Mouse (Mus musculus) cerebellum, postnatal 4 days (tissue): ENCODE measurements around the gene Olfr147.
"Not testable (repeated sequence)": the region's sequence is repeated elsewhere in the genome, so short reads cannot be mapped to it uniquely, and the experiment has no call there.

Source experiments
- DNase-seq, 2 experiments: peaks; one replicate each; pipeline ENCODE4 v3.0.0; 2022; ENCODE audit warnings: low spot score in 2 of 2, mixed read lengths in 1 of 2

Olfr147 gene

DNA sequence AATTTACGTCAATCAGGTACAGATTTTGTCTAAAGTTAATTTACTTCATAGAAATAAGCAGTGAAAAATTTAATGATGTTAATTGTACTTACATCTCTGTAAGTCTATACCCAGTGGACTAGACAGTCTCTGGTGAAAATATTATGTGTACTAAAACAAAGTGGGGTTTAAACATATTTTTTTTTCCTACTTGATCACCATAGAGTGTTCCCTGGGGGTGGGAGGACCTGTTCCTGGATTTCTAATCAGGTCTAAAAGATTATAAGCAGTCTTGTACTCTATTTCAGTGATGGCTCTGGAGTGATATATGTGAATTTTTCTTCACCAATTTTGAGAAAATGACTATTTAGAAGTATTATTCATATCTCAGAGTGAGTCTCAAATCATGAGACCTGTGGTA is at the start of gene Olfr147:
Gene Olfr147, plus strand, starts transcription at position 301 of the 400 bp plus-strand sequence.
- DNase-seq: no peak

DNA sequence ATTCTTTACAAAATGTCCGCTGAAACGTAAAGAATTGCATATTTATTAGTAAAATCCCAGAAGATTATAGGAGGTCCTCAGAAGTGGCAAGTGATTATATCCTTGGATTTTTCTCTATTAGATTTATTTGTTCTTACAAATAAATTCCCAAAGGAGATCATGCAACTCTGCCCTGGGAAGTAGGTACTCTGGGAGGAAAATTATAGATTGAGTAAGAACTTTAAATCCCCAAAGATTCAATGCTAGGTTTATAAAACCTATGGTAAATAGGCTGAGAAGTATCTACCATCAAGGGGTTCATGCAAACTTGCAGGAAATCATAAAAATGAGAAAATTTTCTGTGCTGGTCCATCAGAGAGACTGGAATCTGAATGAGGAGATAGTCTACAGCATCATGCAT is 34.9 kb upstream of the Olfr147 start, which contains the start of gene Olfr250:
Gene Olfr250, plus strand, starts transcription at position 301 of the 400 bp plus-strand sequence.
- no peak for DNase-seq

DNA sequence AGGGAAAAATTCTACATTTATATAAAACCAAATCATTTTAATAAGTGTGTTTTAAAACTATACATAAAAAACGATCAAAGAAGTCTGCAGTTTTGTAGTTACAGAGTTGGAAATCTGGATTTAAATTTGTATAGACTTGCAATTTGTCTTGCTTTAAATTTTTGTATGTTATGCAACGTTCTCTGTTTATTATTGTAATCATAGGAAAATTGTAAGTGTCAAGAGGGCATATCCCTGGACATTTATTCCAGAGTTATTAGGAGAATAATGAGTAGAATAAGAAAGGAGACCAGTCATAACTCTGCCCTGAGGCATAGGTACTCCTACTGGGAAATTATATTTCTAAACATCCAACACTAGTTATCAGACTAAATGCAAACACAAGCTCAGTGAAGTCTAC is 24.7 kb upstream of the Olfr147 start, which contains the start of gene Olfr251:
Gene Olfr251, plus strand, starts transcription at position 301 of the 400 bp plus-strand sequence.
- DNase-seq: no peak

DNA sequence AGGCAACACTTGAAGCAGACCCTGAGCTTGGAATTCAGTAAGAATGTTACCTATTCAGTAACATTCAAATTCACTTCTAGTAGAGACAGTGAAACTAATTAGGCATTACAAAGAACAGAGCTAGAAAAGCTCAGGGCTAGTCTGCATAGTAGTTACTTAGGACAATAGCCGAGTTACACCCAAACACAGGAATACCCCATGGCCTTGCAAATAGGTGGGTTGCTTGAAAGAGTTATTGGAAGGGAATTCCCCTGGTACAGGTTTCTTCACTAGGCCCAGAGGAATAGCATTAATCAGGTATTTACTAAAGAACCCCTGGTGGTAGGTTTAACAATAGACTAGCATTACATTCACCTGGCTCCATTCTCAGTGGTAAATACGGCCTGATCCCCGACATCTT is 6.0 kb downstream of the Olfr147 start:
- not testable (repeated sequence) for DNase-seq

DNA sequence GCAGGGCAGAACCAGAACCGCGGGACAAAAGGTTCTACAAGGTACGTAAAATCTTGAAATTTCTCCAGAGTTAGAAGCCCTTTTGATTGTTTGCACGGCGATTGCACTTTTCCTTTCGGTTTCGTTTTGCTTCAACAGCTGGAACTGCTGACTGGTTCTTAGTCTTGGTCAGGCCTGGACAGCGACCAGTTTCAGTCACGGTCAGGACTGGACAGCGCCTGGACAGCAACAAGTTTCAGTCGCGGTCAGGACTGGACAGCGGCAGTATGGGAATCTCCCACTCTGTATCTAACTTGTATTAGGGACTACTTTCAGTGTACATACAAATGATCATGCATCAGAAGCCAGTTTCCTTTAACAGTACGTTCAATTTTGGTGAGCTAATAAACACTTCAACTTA is 12.0 kb downstream of the Olfr147 start:
- not testable (repeated sequence) for DNase-seq

DNA sequence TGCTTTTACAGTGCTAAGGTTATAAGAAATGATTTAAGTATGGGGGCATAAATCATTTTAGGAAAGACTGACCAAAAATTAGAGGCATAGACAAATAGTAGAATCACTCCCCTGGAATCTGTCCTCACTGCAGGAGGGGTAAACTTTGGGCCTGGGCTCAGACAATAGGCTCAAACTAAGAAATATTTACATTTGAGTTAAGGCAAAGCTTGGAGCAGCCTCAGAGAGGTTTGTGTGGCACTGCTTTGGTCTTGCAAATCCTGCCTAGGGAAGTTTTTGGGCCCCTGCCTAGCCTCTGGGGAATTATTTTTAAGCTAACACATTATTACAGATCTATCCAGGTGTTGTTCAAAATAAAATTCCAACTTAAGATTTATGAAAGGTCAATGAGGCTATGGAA is 22.3 kb downstream of the Olfr147 start:
- no peak for DNase-seq

DNA sequence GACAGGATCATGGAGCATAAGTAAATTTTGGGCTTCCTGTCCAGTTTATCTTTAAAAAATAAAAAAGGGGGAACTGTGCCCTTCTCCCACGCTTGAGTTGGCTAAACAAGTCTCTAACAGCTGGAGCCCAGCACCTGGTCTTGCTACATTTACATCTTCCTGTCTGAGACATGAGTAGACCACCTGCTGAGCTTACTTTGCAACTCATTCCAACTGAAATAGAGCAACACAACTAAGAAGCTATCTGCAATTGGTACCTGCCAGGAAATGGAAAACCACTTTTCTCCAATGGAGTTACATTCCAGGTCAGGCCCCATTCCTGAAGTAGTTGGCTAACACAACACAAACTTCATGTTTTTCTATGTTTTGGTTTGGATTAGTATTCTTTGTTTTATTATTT is 25.5 kb downstream of the Olfr147 start:
- DNase-seq: no peak

DNA sequence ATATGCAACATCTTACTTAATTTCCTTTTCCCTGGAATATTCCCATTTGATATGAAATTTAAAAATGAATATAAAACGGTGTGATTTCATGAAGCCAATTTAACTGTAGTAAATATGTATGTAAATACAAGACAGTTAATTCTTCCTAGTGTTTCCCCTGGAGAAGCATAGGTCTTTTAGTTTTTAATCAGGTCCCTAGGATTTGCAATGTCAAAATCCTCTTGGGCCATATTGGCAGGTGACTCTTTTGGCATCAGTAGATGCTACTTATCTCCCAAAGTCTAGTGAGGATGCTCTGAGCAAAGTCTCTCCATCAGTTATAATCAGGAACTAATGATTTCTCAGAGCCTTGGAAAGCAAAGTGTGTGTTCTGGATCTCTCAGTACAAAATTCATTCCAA is 27.7 kb downstream of the Olfr147 start, which contains the start of gene Olfr901:
Gene Olfr901, plus strand, starts transcription at position 301 of the 400 bp plus-strand sequence.
- no peak for DNase-seq

DNA sequence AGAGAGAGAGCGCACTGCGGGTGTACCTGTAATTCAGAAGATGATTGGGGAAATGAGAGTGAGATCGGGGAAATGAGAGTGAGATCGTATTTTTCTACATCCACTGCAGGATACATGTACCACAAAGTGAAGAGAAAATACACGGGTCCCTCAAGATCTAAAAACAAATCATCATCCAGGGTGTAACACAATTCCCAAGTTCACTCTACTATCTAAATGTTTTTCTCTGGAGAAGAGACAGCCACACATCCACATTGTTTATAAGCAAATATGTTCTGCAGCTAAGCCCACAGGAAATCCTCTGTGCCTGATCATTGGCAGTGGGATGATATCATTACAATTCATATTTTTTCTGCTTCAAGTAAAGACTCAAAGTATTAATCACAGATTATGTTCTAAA is 45.9 kb downstream of the Olfr147 start, which contains the start of gene Olfr902:
Gene Olfr902, plus strand, starts transcription at position 301 of the 400 bp plus-strand sequence.
- no peak for DNase-seq
